Mouse (Mus musculus) megakaryocyte, embryonic 14.5 days (primary cell): ENCODE data around the gene Nova1. TPM values are rescaled to one million over a fixed set of nuclear protein-coding genes. Genes with fewer than 3 reads are reported as not detected.

Experiments
- H3K27me3 ChIP-seq: replicated peaks from 2 replicates; pipeline ENCODE3; 2012; ENCODE audit warnings: inconsistent platforms
- H3K36me3 ChIP-seq: replicated peaks from 2 replicates; pipeline ENCODE3; 2012; ENCODE audit warnings: low read length, inconsistent platforms, mixed read lengths
- H3K4me1 ChIP-seq: 2 replicates; pipeline ENCODE4 v1.6.1; 2012; ENCODE audit warnings: inconsistent platforms
- H3K4me3 ChIP-seq: replicated peaks from 2 replicates; pipeline ENCODE3; 2012; ENCODE audit warnings: moderate library complexity, mild to moderate bottlenecking, inconsistent platforms
- H3K9me3 ChIP-seq: 2 replicates; pipeline ENCODE4 v1.6.1; 2012; ENCODE audit warnings: inconsistent platforms
- FLI1 ChIP-seq: IDR thresholded peaks from 2 replicates; pipeline ENCODE4 v1.6.1; 2012; ENCODE audit warnings: low read length, inconsistent platforms, mixed read lengths
- GATA1 ChIP-seq: IDR thresholded peaks from 3 replicates; pipeline ENCODE4 v1.6.1; 2012; ENCODE audit warnings: mixed read lengths, low read length, inconsistent platforms, borderline replicate concordance
- polyA plus RNA-seq: library from polyadenylated mRNA; stranded (reverse); fragments of >175 nt; gene quantifications from 2 replicates; pipeline ENCODE4 v1.2.3, GENCODE M21; 2012; ENCODE audit warnings: low replicate concordance; ENCODE audit not compliant: insufficient read depth

The Nova1 gene
- polyA plus RNA-seq, result 0.08 TPM in 1 of 2 replicates, not detected in the other

DNA sequence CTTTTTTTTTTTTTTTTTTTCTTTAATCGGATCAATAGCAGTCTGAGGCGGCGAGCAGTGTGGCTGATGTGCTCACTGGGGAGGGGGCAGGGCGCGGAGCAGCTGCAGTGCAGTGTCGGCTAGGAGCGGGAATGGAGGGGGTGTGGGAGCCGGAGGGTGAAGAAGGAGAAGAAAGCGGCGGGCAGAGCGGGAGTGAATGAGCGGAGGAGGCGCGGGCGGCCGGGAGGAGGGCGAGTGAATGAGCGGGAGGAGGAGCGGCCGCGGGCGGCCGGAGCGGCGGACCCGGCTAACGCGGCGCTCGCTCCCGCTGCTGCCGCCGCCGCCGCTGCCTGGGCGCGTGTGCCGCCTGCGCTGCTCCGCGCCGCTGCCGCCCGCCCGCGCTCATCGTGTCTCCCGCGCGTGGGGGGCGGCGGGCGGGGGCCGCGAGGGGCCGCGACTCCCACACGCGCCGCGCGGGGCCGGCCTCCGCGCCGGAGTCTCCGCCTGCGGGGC, at the start of gene Nova1:
Nova1 (minus strand) TSS at position 74 of the 492 bp plus-strand sequence.
- TF ChIP-seq GATA1 (no peak), FLI1 (no peak)
- H3K36me3 ChIP-seq, result no peaks in the 10 kb centered on the region
- peaks cover 47% of the 10 kb centered on the region for H3K27me3 ChIP-seq
- H3K4me3 ChIP-seq, result peak within 1 kb of the TSS; percentile 93
- H3K4me1 ChIP-seq, result peaks cover 15% of the 10 kb centered on the region
- no peaks in the 10 kb centered on the region for H3K9me3 ChIP-seq

DNA sequence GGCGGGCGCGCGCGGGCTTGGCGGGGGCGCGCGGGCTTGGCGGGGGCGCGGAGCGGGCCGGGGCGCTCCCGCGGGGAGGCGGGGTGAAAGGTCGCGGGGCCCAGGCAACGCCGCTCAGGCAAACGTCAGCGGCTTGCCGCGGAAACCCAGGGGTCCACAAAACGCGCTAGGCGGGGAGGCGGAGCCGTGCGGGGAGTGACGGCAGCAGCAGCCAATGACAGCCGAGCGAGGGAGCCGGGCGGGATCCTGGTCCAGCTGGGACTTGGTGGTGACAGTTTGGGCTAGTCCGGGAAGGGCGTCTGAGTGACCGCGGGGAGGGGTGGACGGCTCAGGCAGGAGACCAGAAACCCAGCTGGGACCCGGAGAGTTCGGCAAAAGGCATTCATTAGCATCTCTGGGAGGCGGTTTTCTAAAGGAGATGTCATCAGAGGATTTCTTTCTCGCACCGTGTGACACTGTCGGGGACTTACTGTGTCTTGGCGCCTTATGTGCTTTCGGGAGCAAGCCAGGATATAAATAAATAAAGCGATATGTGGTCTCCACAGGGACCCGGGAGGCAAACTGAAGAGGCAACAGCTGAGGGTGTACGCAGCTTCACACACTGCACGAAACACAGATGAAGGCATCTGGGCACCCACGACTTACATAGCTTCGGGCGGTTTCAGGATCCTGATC, 756 bp upstream of the Nova1 start:
- TF ChIP-seq GATA1, result no peak
- TF ChIP-seq FLI1, result no peak
- H3K9me3 ChIP-seq, result no peaks in the 10 kb centered on the region
- H3K4me3 ChIP-seq, result peak overlapping the region; percentile 93
- no peaks in the 10 kb centered on the region for H3K36me3 ChIP-seq
- H3K27me3 ChIP-seq, result peaks cover 47% of the 10 kb centered on the region
- H3K4me1 ChIP-seq, result peaks cover 15% of the 10 kb centered on the region

GRCm38 (mm10) chr12:46818021-46818855, 491 bp downstream of the Nova1 start:
- H3K4me3 ChIP-seq, result peak overlapping the region; percentile 93
- H3K27me3 ChIP-seq, result peaks cover 47% of the 10 kb centered on the region

GRCm38 (mm10) chr12:46817211-46817803, 1.4 kb downstream of the Nova1 start:
- Histone ChIP-seq H3K9me3 (no peaks in the 10 kb centered on the region), H3K36me3 (no peaks in the 10 kb centered on the region), H3K4me1 (peaks cover 15% of the 10 kb centered on the region), H3K4me3 (no peak overlapping the region), H3K27me3 (peaks cover 47% of the 10 kb centered on the region)
- no peak for TF ChIP-seq FLI1

More at GRCm38 (mm10) chr12:46818021-46818855, 491 bp downstream of the Nova1 start:
- Histone ChIP-seq H3K9me3 (no peaks in the 10 kb centered on the region), H3K36me3 (no peaks in the 10 kb centered on the region), H3K4me1 (peaks cover 15% of the 10 kb centered on the region)
- TF ChIP-seq FLI1 (no peak), GATA1 (no peak)

DNA sequence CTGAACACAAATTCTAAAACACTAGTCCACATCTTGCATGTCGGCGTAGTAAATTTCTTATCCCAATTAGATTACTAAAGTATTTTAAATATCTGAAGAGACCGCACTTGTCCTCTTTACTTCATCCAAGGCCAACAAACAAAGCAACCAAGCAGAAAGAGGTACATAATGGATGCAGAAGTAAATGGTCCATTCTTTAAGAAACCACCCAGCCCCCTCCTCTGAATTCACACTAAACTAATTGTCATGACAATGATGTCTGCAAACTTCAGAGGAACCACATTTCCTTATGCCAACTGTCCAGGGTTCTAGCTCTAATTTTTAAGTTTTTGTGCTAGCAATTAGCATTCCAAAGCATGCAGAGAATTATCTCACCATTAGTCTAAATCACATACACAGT, 2.4 kb downstream of the Nova1 start:
- H3K9me3 ChIP-seq, result no peaks in the 10 kb centered on the region
- no peaks in the 10 kb centered on the region for H3K36me3 ChIP-seq
- TF ChIP-seq FLI1, result no peak
- TF ChIP-seq GATA1, result no peak
- H3K4me1 ChIP-seq, result peaks cover 15% of the 10 kb centered on the region
- peaks cover 44% of the 10 kb centered on the region for H3K27me3 ChIP-seq
- H3K4me3 ChIP-seq, result no peak overlapping the region

DNA sequence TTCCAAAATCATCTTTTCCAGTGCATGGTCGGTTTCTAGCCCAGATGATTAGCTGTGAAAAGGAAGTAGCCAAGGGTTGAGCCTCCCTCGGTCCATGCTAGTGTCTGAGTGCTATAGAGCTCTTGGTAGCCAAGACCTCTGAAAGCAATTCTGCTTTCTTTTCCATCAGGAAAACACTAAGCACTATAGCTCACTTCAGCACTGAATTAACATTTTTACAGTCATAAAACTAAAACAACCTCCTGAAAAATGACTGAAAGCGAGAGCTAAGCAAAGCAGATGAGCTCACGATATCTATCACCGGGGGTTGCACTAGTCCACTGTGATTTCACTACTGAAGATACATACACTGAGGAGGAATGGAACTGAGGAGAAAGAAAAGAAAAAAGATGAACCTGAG, 3.0 kb downstream of the Nova1 start:
- Histone ChIP-seq H3K4me1 (peaks cover 15% of the 10 kb centered on the region), H3K36me3 (no peaks in the 10 kb centered on the region), H3K4me3 (no peak overlapping the region), H3K9me3 (no peaks in the 10 kb centered on the region), H3K27me3 (peaks cover 43% of the 10 kb centered on the region)
- no peak for TF ChIP-seq FLI1

DNA sequence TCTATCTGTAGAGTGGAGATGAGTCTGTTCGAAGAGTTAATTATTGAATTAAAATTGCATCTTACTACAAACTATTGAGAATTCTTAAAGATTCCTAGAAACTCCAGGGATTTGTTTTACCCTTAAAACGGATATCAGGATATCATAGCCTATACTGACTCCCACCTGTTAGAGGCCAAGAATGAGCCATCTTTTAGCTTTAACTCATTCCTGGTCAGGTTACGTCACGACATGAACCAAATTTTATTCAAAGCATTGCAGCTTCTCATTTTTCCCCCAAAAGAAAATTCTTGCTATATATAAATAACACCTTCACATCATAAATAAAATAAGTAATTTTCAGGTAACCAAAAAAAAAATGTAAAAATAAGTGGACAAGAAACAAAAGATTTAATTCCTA, 3.9 kb downstream of the Nova1 start:
- H3K9me3 ChIP-seq, result no peaks in the 10 kb centered on the region
- H3K36me3 ChIP-seq, result no peaks in the 10 kb centered on the region
- no peak overlapping the region for H3K4me3 ChIP-seq
- TF ChIP-seq FLI1 (no peak), GATA1 (no peak)
- H3K4me1 ChIP-seq, result peaks cover 14% of the 10 kb centered on the region
- H3K27me3 ChIP-seq, result peaks cover 34% of the 10 kb centered on the region

DNA sequence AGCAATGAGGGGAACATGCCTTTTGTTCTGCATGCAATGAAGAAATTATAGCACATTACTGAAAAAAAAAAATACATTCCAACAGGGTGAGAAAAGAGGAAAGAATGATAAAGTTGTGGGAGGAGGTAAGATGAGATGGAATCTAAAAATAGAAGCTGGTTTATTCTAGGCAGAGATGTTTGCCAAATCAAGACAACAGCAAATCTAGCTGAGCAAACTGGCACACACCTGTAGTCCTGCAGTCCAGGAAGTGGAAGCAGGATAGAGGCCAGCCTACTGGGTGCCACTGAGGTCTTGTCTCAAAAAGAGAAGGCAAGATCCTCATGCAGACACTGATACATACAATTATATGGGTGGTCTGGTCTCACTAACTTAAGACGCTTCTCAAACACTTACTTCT, 17.4 kb downstream of the Nova1 start:
- no peaks in the 10 kb centered on the region for H3K36me3 ChIP-seq
- no peaks in the 10 kb centered on the region for H3K4me1 ChIP-seq
- H3K27me3 ChIP-seq, result no peaks in the 10 kb centered on the region
- TF ChIP-seq GATA1 (no peak), FLI1 (no peak)
- H3K9me3 ChIP-seq, result no peaks in the 10 kb centered on the region
- H3K4me3 ChIP-seq, result no peak overlapping the region

- TF ChIP-seq FLI1, result no peak
- no peak for TF ChIP-seq GATA1
- no peaks in the 10 kb centered on the region for H3K9me3 ChIP-seq
Observed at GRCm38 (mm10) chr12:46782301-46783280, 36.1 kb downstream of the Nova1 start.

More at GRCm38 (mm10) chr12:46782301-46783280, 36.1 kb downstream of the Nova1 start:
- Histone ChIP-seq H3K27me3 (no peaks in the 10 kb centered on the region), H3K4me3 (no peak overlapping the region), H3K4me1 (no peaks in the 10 kb centered on the region), H3K36me3 (no peaks in the 10 kb centered on the region)
